Mouse (Mus musculus) mature B cell (primary cell): ENCODE data around the gene Entpd1.
"Not testable (repeated sequence)": the region's sequence is repeated elsewhere in the genome, so short reads cannot be mapped to it uniquely, and the experiment has no call there.

ENCODE experiments used
- in situ Hi-C: fragments of 300-500 bp; cut with MboI; formaldehyde crosslinking; loops from 2 replicates; pipeline ENCODE4 v1.14.3; 2019

Entpd1 gene

DNA sequence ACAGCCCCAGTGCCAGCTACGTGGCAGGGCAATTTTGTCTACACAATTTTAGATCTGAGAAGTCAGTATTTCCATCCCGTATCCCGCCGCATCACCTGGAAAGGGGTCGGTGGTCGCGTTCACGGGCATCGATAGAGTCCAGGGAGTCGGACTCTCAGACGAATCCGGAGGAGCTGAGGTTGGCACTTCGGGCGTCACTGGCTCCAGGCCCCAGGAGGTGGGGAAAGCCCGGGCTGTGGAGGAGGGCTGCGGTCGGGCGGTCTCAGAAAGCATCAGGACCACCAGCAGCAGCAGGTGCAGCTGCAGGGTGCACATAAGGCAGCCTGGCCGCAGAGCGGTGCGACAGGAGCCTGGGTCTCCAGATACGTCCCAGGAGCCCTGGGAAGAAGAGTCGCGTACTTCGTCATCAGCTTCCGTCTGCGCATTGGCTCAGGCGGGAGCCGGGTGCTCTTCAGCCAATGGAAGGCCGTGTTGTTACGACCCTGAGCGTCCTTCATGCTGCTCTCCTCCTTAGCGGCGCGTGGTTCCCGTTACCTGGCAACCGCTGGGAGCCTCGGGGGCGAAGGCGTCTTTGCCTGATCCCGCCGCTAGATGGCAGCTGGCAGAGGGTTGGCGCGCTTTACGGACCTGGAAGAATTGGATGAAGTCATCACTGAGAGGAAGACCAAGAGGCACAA lies at the start of gene Entpd1, which contains the start of gene Tctn3:
Gene Entpd1 (plus strand): TSS at position 537 of the 677 bp plus-strand sequence.
Gene Tctn3 (minus strand): TSS at position 404 of the 677 bp plus-strand sequence.
- in situ Hi-C loops = loop anchor here (5.0 kb wide), 1 partner anchor 110 kb away; no protein-coding TSS in a partner anchor

DNA sequence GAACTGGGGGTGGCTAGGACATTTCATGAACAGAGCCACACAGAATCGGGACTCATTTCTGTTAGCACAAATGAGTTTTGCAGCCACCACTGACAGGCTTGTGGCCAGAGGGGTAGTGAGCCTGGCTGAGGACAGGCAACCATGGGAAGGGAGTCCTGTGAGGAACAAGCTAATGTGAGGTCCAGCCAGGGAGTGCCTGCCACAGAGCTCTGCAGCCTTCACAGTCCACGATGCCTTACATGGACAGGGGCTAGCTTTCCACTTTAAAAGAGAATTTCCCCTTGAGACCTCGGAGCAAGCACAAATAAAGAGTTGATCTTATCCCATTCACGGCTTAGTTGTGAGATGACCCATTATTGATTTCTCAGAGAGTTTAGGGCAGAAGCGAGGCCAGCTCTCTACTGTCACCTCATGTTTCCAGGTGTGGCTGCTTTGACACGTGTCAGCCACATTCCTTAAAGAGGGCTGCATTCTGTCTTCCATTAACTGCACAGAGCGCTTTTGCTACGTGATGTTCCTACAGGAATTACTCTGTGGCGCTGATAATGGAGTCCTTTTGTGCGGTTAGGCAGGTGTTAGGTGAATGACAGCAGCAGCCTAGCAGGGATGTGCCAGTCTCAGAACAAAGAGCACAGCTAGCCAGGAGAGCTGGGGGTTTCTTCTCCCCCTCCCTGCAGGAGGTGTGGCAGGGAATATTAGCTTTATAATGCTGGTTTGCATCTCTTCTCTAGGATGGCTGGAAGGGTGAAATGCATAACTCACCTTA lies 48.1 kb upstream of the Entpd1 start:
- in situ Hi-C loops = no loop called here

DNA sequence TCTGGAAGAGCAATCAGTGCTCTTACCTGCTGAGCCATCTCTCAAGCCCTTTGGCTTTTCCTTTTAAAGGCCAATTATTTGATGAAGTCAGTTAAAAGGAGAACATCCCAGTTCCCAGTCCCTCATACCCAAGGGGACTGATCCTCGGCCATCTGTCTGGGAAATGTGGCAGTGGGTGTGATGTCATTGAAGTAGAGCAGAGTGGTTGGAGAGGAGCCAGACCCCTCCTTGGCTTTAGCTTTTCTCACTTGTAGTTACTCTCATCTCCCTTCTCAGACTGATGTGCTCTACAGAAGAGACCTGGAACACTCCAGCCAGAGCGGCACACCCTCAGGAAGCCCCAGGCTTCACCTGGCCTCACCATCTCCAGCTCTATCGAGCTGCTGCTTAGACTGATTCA lies 44.5 kb upstream of the Entpd1 start:
- in situ Hi-C loops = no loop called here

DNA sequence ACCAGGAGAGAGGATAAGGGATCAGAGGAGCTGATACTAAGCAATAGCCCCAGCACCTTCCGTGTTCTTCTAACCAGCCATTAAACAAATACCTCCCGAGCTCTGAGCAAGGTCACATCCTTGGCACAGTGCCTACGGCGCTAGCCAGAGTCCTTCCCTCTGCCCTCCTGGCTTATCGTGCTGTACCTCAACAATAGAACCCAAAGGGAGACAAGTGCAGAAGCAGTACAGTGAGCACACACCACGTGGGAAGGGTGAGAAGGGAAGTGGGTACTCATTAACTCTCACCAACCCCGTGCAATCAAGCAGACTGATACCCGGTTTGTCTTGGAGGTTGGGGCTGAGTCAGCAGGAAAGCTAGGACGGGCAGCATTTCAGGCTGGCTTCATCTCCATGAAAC lies 41.4 kb upstream of the Entpd1 start:
- in situ Hi-C loops = no loop called here

DNA sequence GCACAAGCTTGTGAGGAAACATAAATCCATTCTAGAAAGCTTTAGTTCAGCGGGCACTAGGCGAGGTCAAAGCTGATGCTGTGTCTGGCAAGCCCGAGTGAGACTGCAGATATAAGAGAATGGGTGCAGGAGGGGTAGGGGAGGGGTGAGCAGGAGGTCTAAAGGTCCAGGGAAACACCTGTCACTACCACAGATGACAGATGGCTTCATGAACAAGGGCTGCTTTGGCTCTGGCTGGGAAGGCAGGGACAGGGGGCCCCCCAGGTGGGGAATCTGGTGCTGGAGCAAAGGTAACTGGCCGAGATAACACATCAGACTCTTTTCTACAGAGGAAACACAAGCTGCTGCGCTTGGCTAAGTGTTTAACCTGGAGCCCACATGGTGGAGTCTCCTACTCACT lies 36.7 kb upstream of the Entpd1 start:
- in situ Hi-C loops = no loop called here

DNA sequence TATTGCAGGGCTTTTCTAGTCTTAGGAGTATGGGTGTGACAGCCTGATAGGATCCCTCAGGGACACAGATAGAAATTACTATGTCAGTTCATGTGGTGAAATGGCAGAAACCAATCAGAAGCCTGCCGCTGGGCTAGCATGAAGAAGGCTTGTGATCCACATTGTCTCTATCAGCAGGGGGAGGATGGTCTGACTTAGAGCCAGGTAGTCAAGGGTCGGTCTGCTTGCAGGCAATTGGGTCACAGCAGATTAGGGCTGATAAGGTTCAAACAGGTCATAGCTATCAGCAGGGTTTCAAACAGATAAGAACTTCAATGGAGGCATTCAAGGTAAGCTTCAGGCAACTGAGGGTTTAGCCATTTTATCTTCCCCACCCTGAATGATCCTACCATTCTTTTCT lies 31.3 kb upstream of the Entpd1 start:
- in situ Hi-C loops = no loop called here

DNA sequence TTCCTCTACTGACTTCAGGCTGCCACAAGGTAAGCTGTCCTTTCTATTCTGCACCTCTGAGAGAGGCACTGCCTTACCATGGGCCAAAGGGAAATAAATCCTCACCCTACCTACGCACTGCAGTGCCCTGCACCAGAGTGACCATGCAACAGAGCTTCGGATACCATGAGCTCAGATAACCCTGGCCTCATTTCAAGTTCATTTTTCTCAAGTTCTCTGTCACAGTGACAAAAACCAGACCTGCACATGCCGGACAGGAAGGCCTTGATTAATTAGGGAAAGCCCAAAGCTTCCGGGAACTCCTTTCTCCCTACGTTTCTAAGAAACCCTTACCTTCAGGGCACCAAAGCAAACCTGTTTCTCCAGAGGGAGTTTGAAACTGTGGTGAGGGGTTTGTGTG lies 30.5 kb upstream of the Entpd1 start:
- in situ Hi-C loops = no loop called here

DNA sequence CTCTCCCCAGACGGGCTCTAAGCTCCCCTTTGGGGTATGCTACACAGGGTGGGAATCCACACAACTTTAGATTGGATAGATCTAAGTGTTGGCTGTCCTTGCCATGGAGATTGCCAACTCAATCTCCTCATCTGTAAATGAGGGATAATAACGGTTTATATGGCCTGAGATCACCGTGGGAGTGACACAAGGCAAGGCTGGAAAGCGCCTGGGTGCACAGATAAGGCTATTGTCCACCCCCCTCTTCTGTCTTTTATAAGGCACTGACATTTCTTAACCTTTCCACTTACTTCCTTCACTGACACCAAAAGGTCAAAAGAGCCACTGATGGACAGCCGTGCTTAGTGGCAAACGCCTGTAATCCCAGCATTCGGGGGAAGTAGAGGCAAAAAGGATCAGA lies 25.3 kb upstream of the Entpd1 start:
- in situ Hi-C loops = no loop called here

DNA sequence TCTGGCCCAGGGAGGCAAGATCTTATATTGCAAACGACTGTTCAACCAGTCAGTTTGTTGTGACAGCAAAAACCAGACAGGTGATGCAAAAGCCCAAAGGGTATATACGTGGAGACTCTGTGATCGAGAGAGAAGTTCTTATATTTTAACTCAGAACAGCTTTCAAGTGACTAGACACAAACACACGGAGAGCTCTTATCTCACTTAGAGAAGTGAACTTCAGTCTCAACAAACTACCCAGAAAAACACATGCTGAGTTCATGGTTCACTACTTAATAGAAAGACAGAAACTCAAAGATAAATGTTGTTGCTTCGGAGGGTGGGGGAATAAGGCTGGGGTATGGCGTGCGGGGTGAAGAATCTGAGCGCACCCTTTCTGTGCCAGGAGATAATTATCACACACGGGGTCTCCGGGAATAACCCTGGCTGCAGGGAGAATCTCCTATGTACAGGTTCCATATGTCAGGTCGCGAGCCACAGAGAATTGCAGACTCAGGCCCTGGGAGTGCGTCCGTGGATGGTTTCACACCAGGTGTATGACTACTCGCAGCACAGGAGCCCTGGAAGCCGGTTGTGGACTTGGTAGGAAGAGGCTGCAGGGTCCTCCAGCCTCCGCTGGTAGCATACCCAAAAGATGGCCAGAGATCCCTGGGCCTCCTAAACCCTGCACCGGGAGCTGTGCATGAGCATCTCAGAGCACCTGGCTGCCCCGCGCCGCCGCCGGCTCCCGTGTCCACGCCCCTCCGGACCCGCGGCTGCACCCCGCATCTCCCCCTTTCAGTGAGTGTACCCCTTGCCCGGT lies 24.5 kb upstream of the Entpd1 start:
- in situ Hi-C loops = no loop called here

DNA sequence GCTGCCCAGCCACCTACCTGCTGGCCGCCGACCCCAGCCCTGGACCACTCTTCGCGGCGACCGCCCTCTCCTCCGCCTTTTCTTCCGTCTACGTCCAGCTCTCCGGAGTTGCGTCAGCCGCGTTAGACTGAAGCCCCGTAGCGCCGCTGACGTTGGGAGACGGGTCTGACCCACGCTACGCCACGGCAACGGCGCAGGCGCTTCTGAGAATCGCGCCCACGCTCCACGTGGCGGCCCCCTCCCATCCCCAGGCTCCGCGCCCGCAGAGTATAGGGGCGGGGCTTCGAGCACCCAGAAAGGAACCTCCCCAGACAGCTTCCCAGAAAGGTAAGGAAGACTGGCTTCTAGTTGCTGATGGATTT lies 23.9 kb upstream of the Entpd1 start, which contains the start of gene Aldh18a1:
Gene Aldh18a1 (minus strand): TSS at position 171 of the 362 bp plus-strand sequence.
- in situ Hi-C loops = no loop called here

DNA sequence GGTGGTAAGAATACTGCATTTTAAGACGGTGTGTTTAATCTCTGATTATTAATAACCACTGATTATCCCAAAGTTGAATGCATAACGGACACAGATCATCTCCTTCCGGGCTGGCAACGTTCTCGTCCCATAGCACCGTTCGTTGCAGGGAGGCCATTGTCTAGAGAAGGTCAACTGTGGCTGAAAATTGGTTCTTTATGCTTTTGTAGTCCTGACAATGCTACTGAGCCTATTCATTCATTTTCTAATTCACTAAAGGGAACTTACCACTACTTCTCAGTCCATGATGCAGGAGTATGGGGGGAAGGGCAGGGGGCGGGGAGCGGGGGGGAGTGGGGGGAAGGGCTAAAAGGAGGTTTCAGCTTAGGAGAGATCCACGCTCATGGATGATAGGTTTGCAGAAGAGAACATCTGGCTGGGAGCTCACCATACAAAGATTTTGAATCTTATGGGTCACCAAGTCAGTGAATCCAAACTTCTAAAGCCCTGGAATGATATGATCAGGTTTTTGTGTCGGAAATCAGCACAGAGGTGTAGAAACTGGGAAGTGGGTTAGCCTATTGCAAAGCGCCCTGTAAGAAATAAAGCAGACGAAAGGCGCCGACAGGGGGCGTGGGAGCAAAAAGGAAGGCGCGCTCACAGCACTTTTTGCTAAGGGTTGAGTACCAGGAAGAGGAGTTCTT lies 23.2 kb upstream of the Entpd1 start:
- in situ Hi-C loops = no loop called here

DNA sequence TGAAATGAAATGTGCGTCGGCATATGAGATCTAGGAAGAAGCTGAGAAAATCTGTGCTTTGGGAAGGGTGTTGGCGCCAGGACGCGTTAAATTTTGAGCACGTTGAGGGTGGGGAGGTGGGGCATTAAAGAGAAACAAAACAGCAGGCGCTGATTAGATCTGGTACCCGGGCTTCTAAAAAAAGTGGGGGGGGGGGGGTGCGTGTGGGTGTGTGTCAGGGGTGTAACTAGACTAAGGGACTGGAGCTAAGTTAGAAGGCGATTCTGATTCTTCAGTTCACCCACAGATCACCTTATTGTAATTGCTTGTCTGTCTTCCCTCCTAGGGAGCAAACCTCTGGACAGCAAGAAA lies 22.7 kb upstream of the Entpd1 start:
- in situ Hi-C loops = no loop called here

DNA sequence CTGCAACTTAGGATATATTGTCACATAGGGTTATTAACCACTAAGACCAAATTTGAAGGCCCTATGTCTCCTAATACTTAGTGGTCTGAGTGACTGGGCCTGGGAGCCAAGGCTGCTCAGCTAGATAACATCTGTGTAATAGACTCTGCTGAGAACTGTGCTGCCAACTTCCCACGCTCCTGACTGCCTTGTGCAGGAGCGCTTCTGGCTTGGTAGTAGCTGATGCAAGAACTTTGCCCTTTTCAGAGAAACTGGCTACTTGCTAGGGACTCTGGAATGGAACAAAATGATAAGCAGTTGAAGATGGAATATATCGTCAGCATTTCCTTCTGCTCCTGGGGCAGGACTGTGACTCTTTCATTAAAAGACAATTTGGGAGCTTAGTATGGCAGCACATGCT lies 16.9 kb upstream of the Entpd1 start:
- in situ Hi-C loops = no loop called here

DNA sequence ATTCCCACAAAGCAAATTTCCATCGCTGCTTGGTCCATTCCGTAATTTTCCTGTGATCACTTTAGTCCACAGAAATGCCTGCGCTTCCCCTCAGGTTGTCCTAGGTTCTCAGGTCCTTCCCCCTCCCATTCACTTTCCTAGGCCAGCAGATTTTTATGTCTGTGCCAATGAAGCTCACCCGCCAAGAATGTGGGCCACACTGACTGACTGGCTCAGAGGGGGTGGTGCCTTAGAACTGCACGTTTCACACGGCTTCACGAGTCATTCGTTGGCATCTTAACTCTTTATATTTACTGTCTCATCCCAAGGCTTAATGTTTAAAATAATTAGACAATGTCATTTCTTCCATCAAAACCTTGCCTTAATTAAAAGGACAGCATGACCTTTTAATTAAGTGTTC lies 16.3 kb upstream of the Entpd1 start:
- in situ Hi-C loops = no loop called here

DNA sequence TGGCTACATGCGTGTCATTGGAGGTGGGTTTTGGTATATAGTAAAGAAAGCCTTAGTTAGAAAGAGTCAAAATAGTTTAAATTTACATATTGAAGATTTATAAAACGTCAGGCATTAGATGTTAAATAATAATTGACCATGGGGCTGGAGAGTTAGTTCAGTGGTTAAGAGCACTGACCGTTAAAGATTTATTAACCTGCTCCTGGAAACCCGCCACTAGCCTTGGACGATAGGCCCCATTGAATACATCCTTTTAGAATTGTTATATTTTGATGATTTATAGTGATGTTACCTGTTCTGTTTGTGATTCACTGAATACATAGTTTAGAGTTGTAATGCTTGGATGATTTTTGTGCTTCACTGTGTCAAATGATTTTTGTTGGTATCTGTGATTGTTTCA lies 11.3 kb upstream of the Entpd1 start:
- in situ Hi-C loops = not testable (repeated sequence)

DNA sequence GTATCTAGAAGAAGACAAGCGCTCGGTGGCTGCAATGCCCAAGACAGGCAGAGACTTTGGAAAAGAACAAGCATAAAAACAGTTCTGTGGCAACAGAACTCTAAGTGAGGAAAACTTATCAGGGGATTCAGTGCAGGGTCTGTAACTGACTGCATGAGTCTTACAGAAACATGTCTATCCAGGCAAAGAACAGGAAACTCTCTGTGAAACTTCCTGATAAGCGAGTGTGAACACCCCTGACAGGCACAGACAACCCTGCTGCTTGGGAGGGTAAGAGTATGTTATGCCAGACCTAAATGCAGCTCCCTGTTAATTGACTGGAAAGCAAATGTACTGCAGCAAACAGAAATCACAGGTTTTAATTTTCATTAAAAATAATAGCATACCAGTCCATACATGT lies 10.3 kb upstream of the Entpd1 start:
- in situ Hi-C loops = no loop called here

DNA sequence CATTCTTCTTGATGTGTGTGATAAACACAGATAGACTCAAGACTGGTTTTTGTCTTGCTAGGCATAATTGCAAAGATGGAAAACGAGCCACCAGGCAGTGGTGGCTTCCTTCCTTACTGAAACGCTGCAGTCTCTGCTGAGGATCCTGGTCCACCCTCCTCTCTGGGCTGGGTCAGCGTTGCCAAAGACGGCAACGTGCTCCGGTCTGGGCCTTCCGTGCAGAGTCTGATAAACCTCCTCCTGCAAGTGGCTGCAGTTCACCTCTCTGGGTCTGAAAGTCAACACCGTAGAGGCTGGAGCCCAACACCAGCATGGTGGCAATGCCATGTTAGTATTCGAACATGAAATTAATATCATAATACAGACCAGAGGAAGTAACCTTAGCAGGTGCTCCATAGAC lies 7.0 kb upstream of the Entpd1 start:
- in situ Hi-C loops = no loop called here

DNA sequence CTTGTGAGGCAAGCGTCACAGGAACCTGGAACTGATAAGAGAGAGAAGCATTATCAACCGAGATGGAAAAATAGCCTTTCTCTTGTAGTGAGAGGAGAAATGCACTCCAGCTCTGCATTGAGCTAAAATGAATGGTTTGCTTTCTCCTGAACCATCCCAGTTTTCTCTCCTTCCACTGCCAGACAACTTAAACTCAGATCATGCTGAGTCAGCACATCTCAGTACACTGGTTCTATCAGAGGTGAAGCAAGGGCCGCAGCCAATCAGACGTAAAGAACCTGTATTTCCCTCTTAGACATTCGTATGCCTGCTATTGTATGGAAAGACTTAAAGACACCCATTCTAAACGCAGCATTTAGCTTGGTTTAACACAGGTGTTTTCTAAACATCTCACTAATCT lies 4.5 kb upstream of the Entpd1 start:
- in situ Hi-C loops = no loop called here

DNA sequence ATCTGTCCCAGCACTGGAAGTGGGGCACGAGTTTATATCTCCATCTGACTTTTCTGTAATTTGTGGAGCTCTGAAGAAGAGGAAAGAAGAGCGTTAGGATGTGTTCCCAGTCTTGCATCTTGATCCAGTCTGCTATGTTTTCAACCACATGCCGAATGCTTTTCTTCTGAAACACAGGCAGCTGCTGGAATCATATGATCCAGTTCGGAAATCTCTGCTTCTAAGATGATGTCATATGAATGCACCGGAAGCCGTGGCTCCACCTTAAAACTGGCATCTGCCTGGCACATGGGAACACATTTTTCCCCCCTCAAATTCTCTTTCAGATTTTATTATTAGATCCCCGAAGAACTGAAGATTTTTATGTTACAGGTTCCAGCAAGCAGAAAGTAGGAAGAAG lies 2.6 kb downstream of the Entpd1 start:
- in situ Hi-C loops = loop anchor here (5.0 kb wide), 1 partner anchor 107 kb away; no protein-coding TSS in a partner anchor

DNA sequence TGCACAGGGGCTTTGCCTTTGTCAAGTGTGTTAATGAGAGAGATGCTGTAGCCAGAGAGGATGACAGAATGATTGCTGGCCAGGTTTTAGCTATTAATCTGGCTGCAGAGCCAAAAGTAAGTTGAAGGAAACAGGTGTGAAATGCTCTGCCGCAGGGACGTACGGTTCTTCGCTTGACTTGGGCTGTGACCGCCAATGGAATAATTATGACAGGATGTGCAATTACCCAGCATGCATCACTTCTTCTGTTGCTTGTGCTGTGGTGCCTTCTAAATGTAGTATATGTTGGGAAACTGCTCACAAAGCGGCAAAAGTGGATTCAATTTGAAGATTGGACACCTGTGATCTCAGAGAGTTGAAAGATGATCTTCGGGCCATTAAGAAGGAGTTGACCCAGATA lies 3.9 kb downstream of the Entpd1 start:
- in situ Hi-C loops = no loop called here

DNA sequence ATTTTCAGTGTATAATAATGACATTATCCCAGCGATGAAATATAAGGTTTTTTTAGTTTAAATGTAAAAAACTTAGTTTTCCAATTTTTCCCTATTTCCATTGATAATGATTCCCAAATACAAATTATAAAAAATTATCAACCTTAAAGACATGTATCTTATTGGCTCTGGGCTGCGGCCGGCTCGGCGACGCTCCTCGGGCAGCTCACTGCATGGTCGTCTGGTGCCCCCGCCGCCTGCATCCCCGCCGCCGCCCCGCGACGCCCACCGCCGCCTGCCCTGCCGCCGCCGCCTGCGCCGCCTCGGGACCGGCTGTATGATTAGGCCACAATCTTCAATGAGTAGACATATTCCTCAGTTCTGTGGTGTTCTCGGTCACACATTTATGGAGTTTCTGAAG lies 9.4 kb downstream of the Entpd1 start:
- in situ Hi-C loops = not testable (repeated sequence)

DNA sequence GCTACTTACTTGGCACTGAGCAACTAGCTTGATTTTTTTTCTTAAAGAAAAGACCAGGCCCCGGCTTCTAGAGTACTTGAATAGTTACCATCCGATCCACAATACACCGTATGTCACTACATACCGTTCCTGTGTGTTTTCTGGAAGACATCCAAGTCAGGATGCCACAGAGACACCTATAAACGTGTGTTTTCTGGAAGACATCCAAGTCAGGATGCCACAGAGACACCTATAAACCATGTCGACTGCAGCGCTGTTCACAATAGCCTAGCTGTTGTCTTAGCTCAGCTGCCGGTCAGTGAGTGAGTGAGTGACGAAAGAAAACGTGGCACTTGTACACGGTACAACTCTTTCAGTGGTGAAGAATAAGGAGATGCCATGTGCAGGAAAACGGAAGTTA lies 13.8 kb downstream of the Entpd1 start:
- in situ Hi-C loops = no loop called here
